Mouse (Mus musculus) adrenal gland (tissue): ENCODE measurements around the gene Rab12.

Experiments
- intact Hi-C: fragments of 180-260 bp; cut with DNase I; formaldehyde crosslinking; loops from one replicate; pipeline ENCODE4 v1.15.1; 2025

Gene Rab12

DNA sequence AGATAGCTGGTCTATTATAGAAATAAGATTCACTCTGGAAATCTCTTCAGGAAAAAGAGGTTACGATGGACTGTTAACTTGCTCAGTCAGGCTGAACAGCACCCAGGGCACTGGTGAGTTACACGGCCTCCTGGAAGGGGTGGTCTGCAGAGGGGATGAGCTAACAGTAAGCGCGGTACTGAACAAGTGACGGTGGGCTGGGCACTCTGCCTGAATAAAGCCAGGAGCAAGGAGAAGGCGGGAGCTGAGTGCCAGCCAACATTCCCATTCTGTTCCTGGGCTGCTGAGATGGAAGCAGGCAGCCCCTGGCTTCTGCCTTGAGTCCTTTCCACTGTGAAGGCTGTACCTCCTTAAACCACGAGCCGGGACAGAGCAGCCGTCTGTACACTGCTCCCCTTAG is 16.1 kb downstream of the Rab12 start:
- intact Hi-C loops = no loop called here

DNA sequence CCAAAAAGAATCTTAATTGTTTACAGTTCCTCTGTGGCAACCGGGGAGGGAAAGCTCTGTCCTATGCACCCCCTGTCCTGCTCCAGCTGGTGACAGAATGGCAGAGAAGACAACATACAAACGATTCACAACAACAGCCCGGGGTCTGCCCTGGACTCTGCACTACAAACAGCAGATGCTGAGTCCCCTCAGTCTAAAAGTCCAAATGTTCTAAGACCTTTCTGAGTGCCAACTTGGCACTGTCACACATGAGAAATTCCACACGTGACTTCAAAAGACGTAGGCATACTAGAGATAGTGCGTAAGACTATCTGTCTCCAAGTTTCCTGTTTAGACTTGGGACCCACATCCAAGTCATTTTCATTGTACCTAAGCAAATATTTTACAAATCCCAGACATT is 16.7 kb downstream of the Rab12 start:
- intact Hi-C loops = no loop called here

DNA sequence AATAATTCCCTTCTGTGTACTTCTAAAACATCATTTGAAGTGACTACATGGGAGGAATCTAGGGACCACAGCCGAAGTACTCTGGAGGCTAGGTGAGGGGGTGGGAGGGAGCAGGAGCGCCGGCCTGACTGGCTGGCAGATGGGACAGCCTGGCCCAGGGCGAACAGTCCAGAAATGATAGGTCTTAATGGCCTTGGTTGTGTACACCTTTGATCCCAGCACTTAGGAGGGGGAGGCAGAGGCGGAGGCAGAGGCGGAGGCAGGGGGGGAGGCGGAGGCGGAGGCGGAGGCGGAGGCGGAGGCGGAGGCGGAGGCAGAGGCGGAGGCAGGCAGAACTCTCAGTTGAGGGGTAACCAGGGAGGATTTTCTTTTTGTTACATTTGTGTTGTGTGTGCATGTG is 20.9 kb downstream of the Rab12 start:
- intact Hi-C loops = no loop called here

DNA sequence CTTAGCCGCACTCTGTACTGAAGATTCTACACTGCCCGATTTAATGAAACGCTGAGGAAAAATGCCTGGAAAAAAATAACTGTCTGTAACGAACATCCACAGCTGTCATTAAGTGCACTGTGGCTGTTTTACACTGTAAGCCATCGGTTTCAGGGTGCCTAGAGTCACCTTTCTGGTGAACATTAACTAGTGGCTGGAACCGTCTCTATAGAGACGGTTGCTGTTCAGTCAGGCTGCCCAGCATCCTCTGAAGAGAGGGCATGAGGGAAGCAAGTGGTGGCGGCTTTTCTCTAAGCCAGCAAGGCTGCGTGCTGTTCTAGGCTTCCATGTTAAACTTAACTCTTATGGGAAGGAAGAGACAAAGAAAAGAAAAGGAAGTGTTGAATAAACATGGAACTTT is 22.9 kb downstream of the Rab12 start:
- intact Hi-C loops = no loop called here

DNA sequence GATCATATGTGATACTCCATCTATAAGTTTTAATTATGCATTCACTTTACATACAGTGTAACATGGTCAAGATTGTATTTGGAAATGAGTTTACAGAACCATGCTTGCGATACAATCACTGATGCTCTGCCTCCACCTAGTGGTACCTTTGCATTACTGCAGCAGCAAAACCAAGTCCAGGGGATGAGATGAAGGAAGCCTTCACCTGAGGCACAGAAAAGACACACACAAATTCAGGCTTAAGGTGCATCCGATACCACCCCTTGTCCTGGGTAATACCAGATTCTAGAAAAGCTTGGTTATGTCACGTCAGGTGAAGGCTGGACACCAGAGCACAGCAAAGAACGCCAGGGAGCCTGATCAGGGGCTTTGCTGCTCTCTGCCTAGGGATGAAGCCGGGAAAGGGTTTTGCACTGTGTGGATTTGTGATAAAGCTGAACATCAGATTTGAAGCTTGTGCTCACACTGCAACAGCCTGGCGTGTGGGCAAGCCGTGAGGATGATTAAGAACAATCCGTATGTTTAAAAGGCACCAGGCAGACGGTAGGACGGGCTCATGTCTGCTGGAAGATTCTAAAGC is 29.4 kb downstream of the Rab12 start:
- intact Hi-C loops = no loop called here

DNA sequence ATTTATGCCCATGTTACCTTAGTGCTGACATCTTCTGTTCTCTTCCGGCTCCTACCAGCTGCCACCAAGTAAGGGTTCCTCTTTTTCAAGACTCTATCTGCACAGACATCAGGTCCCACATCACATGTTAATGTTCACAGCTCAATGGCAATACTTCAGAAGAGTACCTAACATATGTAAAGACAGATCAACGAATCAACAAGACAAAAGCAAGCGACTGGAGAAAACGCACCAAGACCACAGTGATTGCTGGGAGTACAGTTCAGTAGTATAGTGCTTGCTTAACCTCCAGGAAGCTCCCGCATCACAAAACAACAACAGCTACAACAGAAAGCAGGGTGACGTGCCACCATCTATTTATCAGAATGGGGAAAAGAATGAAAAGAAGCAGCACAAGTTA is 33.0 kb downstream of the Rab12 start:
- intact Hi-C loops = loop anchor here (2.0 to 5.0 kb wide), 2 partner anchors 28 to 249 kb away; no protein-coding TSS in a partner anchor

DNA sequence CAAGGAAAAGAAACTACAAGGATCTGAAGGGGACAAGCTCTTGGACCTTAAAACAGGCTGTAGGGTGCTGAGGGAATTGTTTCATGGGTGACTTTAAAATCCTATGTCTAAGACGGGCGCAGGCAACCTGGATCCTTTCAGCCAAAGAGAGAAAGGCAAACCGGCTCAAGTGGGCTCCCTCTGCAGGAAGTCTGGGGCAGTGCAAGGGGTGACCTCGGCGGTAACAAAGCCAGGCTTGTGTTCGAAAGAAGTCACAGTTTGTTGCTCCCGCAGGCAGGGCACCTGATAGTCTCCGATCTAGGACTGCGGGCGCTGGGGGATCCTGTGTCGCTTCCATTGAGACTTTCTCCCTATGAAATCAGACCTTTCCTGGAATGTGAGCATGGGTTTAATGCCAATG is 33.8 kb downstream of the Rab12 start:
- intact Hi-C loops = loop anchor here (2.0 to 5.0 kb wide), 2 partner anchors 27 to 248 kb away; no protein-coding TSS in a partner anchor

DNA sequence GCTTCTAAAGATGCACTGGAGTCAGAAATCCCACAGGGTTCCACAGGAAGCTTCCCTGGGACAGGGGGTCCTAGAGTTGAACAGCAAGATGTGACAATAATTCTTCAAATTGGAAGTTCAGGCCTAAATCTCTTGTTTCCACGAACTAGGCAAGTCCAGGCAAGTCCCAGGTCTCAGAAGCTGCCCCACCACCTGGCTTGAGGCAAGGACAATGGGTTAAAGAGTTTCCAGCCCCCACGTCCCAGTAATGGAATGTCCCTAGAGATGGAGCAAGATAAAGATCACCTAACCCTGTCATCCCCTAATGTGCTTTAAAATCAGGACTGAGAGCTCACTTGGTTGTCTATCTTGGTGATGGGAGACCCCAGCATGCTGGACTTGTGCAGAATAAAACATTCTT is 34.6 kb downstream of the Rab12 start:
- intact Hi-C loops = loop anchor here (5.0 kb wide), 1 partner anchor 248 kb away; no protein-coding TSS in a partner anchor

DNA sequence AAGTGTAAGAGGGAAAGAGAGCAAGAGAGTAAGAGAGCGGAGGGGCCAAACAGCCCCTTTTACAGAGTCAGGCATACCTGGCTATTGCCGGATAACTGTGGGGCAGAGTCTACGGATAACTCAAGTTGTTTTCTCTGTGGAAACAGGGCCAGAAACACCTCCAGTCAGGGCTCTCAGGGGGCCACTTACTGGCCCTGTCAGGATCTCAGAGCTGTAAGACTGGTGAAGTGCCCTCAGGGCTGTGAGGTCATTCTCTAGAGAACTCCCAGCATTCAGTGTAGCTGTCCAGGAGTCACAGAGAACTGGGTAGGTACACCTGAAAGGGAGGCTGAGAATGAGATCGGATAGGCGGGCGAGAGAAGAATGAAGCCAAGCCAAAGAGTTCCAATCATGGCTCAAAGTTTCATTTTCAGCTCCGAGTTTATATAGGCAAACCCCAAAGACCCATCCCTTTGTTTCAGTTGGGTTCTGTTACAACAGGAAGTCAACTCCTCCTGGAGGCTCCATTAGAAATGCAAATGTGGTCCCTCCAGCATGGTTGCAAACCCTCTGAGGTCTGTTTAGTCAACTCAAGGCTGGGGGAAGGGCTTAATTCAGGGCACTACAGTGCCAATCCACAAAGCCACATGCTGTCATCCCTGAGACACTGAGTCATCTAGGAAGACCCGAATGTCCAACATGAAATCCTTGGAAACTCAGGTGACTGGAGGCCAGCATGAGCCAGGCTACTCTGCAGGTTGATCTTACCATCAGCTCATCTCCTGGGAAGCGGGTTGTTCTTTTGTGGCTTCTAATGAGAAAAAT is 35.7 kb downstream of the Rab12 start:
- intact Hi-C loops = no loop called here

DNA sequence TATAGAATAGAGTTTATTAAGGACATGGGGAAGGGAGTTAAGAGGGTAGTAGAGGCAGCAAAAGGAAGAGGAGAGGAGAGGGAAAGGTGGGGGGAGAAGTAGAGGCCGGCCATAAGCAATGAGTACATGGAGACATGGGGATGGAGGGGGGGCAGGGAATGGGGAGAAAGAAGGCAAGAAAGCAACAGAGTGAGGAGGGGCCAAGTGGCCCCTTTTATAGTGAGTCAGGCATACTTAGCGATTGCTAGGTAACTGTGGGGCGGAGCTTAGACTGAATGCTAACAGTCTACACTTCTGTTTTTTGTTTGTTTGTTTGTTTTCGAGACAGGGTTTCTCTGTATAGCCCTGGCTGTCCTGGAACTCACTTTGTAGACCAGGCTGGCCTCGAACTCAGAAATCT is 38.2 kb downstream of the Rab12 start:
- intact Hi-C loops = no loop called here

DNA sequence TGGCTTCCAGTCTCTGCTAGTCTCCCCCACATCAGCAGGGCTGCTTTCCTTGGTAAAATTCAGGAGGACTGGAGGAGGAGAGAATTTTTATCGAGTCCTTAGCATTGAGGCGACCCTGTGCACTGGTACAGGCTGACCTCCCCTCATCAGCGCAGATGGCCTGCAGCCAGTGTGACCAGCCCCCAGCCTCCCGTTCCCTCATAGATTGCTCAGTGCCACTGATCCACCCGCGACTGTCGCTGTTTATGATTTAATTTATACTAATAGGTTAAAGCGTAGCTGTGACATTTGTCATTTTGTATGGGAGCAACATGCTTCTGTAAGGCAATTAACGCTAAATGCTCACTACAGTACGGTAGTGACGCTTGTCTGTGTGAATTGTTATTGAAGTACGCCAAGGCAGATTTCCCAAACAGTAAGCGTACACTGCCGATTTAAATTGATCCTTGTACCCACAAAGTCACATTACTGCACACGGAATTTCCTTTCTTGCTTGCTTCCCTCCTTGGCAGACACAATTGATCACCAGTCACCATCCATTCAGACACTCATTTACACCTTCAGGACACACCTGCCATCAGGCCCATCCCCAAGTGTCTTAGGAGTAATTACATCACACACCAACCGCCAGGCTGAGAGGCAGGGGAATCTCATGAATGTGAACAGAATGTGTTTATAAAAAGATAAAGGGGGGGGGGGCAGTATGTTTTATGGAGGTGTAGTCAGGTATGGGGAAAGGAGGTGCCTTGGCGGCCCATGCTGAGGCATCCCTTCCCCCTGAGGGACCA is 38.8 kb downstream of the Rab12 start:
- intact Hi-C loops = no loop called here

DNA sequence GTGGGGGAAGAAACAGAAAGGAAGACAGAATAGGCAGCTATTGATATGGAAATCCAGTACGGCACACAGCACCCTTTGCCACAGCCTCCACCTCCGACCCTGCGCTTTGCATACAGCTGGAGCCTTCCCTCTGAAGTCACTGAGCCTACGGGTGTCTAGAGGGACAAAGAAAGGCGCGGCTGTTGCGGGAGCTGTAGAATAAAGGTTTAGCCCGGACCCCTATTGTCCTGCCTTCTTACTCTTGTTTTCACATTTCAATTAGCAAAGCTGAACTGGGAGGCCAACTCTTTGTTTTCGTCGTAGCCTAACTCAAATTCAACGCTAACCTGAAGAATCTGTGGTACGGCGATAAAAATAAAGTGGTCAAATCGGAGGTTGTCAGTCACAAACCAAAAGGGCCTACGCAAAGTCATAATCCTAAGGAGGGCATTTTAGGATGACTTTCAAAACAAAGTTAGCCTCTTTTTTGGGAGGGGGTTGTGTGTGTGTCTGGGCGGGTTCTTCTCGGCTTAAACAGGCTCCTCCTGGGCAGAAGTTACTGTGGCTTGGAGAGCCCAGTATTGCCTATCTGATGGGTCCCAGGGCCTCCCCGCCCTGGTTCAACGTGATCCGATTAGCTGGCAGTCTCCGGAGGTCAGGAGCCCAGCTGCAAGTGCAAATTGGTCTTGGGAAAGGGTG is 39.6 kb downstream of the Rab12 start:
- intact Hi-C loops = no loop called here

DNA sequence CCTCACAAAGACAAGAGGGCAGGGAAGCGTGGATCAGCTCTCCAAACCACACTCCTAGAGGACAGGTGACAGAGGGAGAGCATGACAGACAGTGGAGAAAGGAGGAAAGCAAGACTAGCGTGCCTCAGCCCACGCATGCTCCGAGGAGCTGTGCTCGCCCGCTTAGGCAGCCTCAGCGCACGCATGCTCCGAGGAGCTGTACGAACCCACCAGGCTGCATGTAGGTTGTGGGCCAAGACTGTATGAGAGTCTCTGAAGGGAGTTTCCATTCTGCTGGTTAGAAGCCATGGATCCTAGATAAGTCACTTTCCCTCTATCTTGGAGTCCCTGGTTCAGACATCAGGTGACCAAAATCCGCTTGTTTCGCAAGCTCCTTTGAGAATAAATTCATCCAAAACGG is 40.2 kb downstream of the Rab12 start:
- intact Hi-C loops = no loop called here

DNA sequence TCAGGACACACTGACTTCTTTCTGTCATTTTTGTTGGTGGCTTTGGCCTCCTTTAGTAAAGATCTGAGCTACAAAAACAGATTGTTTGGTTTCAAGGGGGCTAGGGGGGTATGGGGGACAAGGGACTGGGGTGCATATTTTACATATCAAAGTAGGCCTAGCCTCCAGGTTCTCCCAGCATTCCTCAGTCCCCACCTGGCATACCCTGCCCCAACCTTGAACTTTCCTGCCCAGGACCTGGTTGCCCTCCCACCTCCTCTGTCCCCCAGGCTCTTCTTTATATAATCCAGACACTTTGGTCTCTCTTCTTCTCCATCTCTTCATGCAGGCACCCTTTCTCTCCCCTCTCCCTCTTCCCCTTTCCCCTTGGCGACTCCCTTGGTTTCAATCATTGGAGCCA is 46.3 kb downstream of the Rab12 start:
- intact Hi-C loops = no loop called here

DNA sequence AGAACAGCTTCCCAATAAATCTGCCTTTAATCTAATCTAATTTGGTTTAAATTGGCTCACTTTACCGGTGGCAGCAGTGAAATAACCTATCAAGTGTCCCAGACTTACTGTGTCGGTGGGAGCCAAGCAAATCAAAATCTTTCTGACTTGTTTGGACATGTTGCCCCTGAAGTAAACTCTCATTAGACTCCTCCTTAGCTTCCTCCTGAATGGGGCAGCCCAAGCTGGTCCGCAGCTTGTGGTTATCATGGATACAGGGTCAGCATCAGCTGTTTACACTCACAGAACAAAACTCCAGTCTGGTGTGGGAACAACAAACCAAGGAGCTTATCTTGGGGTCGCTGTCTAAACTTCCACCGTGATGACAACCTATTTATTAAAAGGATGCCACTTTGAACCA is 47.8 kb downstream of the Rab12 start:
- intact Hi-C loops = no loop called here

DNA sequence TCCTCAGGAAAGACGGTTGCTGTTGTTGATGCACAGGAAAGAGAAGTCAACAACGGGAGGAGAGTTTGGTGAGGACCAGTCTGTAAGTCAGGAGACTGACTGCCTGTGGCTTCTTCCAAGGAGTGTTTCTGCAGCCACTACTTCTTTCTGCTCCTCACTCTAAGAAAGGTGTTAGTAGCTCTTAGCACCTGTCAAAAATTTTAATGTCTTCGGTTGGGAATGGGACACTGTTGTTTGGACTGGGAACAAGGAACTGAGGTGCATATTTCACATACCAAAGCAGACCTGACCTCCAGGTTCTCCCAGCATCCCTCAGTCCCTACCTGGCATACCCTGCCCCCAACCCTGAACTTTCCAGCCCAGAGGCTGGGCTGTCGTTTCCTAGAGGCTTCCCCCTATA is 48.3 kb downstream of the Rab12 start:
- intact Hi-C loops = no loop called here

DNA sequence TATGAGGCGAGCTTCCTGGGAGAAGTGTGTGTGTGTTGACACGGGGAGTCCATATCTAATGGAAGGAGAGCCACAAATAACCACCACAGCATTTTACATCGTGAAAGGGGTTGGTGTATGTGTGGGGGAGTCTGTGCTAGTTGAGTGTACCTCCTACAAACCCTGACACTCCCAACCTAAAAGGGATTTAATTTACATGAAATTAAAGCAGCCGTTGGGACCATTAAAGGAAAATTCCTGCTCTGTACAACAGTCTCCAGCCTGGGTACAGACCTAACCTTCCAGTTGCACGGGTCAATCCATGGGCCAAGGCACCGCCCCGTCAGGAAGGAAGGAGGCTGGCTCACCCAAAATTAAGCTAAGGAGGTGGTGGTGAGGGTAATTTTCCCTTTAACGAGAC is 49.5 kb downstream of the Rab12 start:
- intact Hi-C loops = no loop called here

DNA sequence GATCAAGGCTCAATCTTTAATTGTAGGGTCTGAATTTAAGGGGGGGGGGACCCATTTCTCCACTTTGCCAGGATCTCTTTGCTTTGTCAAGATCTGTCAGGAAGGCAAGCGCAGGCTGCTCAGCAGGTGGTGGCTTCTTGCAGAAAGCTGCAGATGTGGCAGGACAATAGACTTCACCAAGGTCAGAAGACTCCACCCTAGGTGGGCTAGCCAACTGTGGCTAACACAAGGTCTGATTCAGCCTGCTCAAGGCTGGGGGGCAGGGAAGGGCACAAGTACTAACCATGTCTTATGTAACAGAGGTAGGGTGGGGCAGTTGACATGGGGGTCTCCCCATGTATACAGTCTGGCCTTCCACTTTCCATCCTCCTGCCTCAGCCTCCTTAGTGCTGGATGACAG is 62.3 kb downstream of the Rab12 start:
- intact Hi-C loops = no loop called here

DNA sequence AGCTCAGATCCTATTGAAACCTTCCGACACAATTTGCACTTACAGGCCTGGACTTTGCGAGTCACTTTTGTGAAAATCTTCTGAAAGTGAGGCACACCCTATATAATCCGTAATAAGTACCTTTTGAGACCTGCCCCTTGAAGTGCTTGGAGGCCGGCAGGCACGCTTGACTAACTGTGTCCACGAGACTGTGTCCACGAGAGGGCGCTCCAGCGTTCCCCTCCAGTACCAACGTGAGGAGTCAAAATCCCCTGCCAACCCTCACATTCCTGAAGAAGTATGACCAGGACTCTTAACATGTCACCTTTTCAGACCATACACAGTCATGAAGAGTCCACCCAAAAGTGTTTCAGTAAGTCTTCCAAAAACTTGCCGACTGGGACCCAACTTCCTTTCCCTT is 68.4 kb downstream of the Rab12 start:
- intact Hi-C loops = loop anchor here (2.0 kb wide), 1 partner anchor 216 kb away; no protein-coding TSS in a partner anchor

DNA sequence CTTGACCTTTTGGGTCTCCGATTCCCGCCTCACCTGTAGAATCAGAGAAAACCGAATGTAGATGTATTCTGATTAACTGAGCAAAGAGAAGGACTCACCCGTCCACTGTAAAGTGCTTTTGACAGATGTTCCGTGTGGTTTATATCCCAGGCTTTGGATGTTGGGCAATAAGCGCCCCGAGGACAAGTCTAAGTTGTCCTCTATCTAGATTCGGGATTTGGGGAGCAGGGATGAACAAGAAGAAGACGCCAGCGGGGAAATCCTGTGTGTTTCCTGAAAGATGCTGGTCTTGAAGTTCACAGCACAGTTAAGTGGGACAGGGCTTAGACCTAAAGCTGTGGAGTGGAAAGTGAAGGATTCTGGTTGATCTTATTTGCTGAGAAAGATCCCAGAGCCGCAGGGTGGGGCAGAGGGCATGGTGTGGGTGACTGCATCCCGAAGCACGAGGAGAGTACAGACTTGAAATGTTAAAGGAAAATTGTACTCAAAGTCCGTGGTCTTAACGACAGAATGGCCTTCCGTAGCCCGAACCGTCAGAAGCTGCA is 68.9 kb downstream of the Rab12 start:
- intact Hi-C loops = loop anchor here (2.0 kb wide), 1 partner anchor 216 kb away; no protein-coding TSS in a partner anchor
